9 mouse cellular contexts compared by ENCODE assay signal in the genomic region with DNA sequence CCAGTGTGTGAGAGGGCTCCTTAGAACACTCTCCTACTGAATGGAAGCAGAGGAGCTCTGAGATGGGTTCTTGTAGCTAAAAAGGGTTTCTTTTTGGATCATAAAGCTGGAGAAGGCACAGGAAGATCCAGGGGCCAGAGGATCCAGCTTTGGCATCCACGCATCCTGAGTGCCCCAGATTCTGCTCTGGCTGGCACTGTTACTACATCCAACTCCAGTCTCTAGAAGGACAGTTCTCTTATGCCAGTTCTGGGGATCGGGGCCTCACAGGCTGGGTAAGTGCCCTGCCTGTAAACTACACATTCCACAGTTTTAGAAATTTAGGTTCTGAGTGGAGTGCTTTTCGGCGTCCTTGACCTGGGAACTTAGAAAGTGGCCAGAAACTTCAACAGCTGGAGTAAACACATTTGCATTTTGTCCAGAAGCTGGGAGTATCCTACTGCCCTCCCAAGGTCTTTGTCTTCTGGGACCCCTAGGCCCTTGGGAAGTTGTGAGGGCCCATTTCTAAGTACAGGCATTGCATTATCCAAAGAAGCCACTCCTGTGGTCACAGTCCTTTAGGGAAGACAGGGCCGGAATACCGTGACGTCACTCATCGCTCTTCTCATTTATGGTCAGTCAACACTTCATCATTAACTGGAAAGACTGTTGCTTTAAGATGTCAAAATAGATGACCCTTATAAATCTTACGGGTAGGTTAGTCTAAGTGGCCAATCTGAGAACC. TPM values are rescaled to one million over a fixed set of nuclear protein-coding genes. Genes with fewer than 3 reads are reported as not detected.
DNase-seq lines count a peak whose midpoint lies in the region; ATAC-seq lines count a peak whose summit lies in the region.
"Had no signal": no experiment of that assay in that cellular context is flagged by ENCODE, and none has a peak within 500 bp of the region (broad histone marks: within the 10 kb centered on the region; RNA-seq: fewer than 3 reads in every experiment).

No protein-coding gene starts in this region.

- DNase-seq in hindbrain, embryonic 11.5 days (ENCODE audit: low spot score), result no peak
- no peak for DNase-seq in embryonic facial prominence, embryonic 10.5 days (ENCODE audit: low spot score)
- no peak for DNase-seq in midbrain, embryonic 14.5 days
- DNase-seq in urinary bladder, adult 18-20 months (ENCODE audit: low spot score in 2 of 2), result no peak
- no peak for DNase-seq in layer of hippocampus, adult 9-10 months (ENCODE audit: low spot score)

- no peak overlapping the region for H3K9ac ChIP-seq in hindbrain, embryonic 13.5 days
- no peak overlapping the region for H3K9ac ChIP-seq in hindbrain, embryonic 11.5 days (ENCODE audit: low read depth, low read length)
- no peak overlapping the region for H3K9ac ChIP-seq in hindbrain, embryonic 15.5 days
- H3K9ac ChIP-seq in midbrain, embryonic 14.5 days (replicated peaks; ENCODE audit: low read length), result no peak overlapping the region

- H3K27ac ChIP-seq in hindbrain, embryonic 13.5 days, result peak overlapping the region; percentile 19
- H3K27ac ChIP-seq in hindbrain, embryonic 11.5 days (ENCODE audit: low read depth, low read length), result no peak overlapping the region
- peak overlapping the region; percentile 55 for H3K27ac ChIP-seq in embryonic facial prominence, embryonic 10.5 days (replicated peaks)
- H3K27ac ChIP-seq in hindbrain, embryonic 15.5 days (replicated peaks), result peak overlapping the region; percentile 80
- H3K27ac ChIP-seq in midbrain, embryonic 14.5 days (replicated peaks; ENCODE audit: low read depth, low read length), result peak overlapping the region; percentile 38; the same call in 1 of the 2 replicates

- ATAC-seq in hindbrain, embryonic 13.5 days (ENCODE audit: low FRiP score), result no peak
- ATAC-seq in hindbrain, embryonic 11.5 days (ENCODE audit: low FRiP score), result no peak
- ATAC-seq in hindbrain, embryonic 15.5 days (ENCODE audit: low FRiP score, low read depth), result no peak; the same call in 1 of the 2 replicates
- ATAC-seq in midbrain, embryonic 14.5 days (ENCODE audit: low FRiP score, low TSS enrichment), result no peak

- H3K4me1 ChIP-seq in hindbrain, embryonic 13.5 days (replicated peaks), result peaks cover 23% of the 10 kb centered on the region
- H3K4me1 ChIP-seq in hindbrain, embryonic 11.5 days (replicated peaks; ENCODE audit: control insufficient read depth, insufficient read depth, low read length), result 0 out of 2 replicates have a peak, but pooled peaks cover 3% of the 10 kb centered on the region
- H3K4me1 ChIP-seq in embryonic facial prominence, embryonic 10.5 days, result peaks cover 31% of the 10 kb centered on the region
- H3K4me1 ChIP-seq in hindbrain, embryonic 15.5 days (replicated peaks), result peaks cover 38% of the 10 kb centered on the region
- H3K4me1 ChIP-seq in midbrain, embryonic 14.5 days (ENCODE audit: control insufficient read depth, insufficient read depth, low read length), result peaks cover 8% of the 10 kb centered on the region; the same call in 1 of the 2 replicates

- no peak overlapping the region for H3K4me3 ChIP-seq in hindbrain, embryonic 13.5 days
- no peak overlapping the region for H3K4me3 ChIP-seq in hindbrain, embryonic 11.5 days (ENCODE audit: low read depth, low read length)
- H3K4me3 ChIP-seq in embryonic facial prominence, embryonic 10.5 days, result no peak overlapping the region
- H3K4me3 ChIP-seq in hindbrain, embryonic 15.5 days, result no peak overlapping the region
- no peak overlapping the region for H3K4me3 ChIP-seq in midbrain, embryonic 14.5 days (replicated peaks; ENCODE audit: low read depth, low read length)
- H3K4me3 ChIP-seq: myocyte had no signal

- no peaks in the 10 kb centered on the region for H3K9me3 ChIP-seq in hindbrain, embryonic 13.5 days
- H3K9me3 ChIP-seq in hindbrain, embryonic 11.5 days (ENCODE audit: control insufficient read depth, low read length), result no peaks in the 10 kb centered on the region
- H3K9me3 ChIP-seq in embryonic facial prominence, embryonic 10.5 days, result no peaks in the 10 kb centered on the region
- H3K9me3 ChIP-seq in hindbrain, embryonic 15.5 days, result no peaks in the 10 kb centered on the region
- H3K9me3 ChIP-seq in midbrain, embryonic 14.5 days (ENCODE audit: control insufficient read depth, low read length), result no peaks in the 10 kb centered on the region

- H3K4me2 ChIP-seq in hindbrain, embryonic 13.5 days, result no peak overlapping the region
- no peak overlapping the region for H3K4me2 ChIP-seq in hindbrain, embryonic 11.5 days (replicated peaks; ENCODE audit: low read depth, low read length)
- no peak overlapping the region for H3K4me2 ChIP-seq in hindbrain, embryonic 15.5 days
- no peak overlapping the region for H3K4me2 ChIP-seq in midbrain, embryonic 14.5 days (ENCODE audit: low read length)

- no peaks in the 10 kb centered on the region for H3K27me3 ChIP-seq in hindbrain, embryonic 13.5 days
- no peaks in the 10 kb centered on the region for H3K27me3 ChIP-seq in hindbrain, embryonic 11.5 days (ENCODE audit: control insufficient read depth, insufficient read depth, low read length)
- H3K27me3 ChIP-seq in embryonic facial prominence, embryonic 10.5 days (replicated peaks; ENCODE audit: low read depth, poor library complexity, severe bottlenecking), result no peaks in the 10 kb centered on the region
- no peaks in the 10 kb centered on the region for H3K27me3 ChIP-seq in hindbrain, embryonic 15.5 days
- H3K27me3 ChIP-seq in midbrain, embryonic 14.5 days (ENCODE audit: control insufficient read depth, insufficient read depth, low read length), result no peaks in the 10 kb centered on the region

- 86% methylated on average over 9 of the region's 9 CpGs for WGBS in hindbrain, embryonic 13.5 days
- 93% methylated on average over 9 of the region's 9 CpGs for WGBS in hindbrain, embryonic 11.5 days
- 90% methylated on average over 9 of the region's 9 CpGs for WGBS in embryonic facial prominence, embryonic 10.5 days
- 85% methylated on average over 9 of the region's 9 CpGs for WGBS in hindbrain, embryonic 15.5 days
- 93% methylated on average over 9 of the region's 9 CpGs for WGBS in midbrain, embryonic 14.5 days

- no peaks in the 10 kb centered on the region for H3K36me3 ChIP-seq in hindbrain, embryonic 13.5 days
- H3K36me3 ChIP-seq in hindbrain, embryonic 11.5 days (ENCODE audit: control insufficient read depth, insufficient read depth, low read length), result no peaks in the 10 kb centered on the region
- no peaks in the 10 kb centered on the region for H3K36me3 ChIP-seq in embryonic facial prominence, embryonic 10.5 days (replicated peaks)
- H3K36me3 ChIP-seq in hindbrain, embryonic 15.5 days, result no peaks in the 10 kb centered on the region
- H3K36me3 ChIP-seq in midbrain, embryonic 14.5 days (ENCODE audit: control insufficient read depth, insufficient read depth, low read length), result no peaks in the 10 kb centered on the region

RNA-seq across cellular contexts. Expression of gene D6Ertd527e, which starts 4.1 kb away (rescaled TPM):
- 0.10 and 0.42 TPM in 2 replicates for polyA plus RNA-seq in hindbrain, embryonic 13.5 days (2015; fragmentation: Nextera tagmentation; extraction: Ambion mirVana)
- polyA plus RNA-seq in hindbrain, embryonic 11.5 days (2014; fragmentation: Nextera tagmentation; extraction: Ambion mirVana), result 0.08 TPM in 1 of 2 replicates, not detected in the other
- 0.12 TPM in 1 of 2 replicates, not detected in the other for polyA plus RNA-seq in embryonic facial prominence, embryonic 10.5 days (2016; fragmentation: Nextera tagmentation; extraction: Ambion mirVana)
- polyA plus RNA-seq in hindbrain, embryonic 15.5 days (2015; fragmentation: Nextera tagmentation; extraction: Ambion mirVana), result 0.18 and 0.28 TPM in 2 replicates
- polyA plus RNA-seq in midbrain, embryonic 14.5 days (2014; fragmentation: Nextera tagmentation; extraction: Ambion mirVana), result 0.23 TPM in 1 of 2 replicates, not detected in the other
- polyA plus RNA-seq: liver, adult 2 months had no signal

RNA-seq across cellular contexts. Expression of gene Gfpt1, which starts 57.8 kb away (rescaled TPM):
- polyA plus RNA-seq in hindbrain, embryonic 13.5 days (2015; fragmentation: Nextera tagmentation; extraction: Ambion mirVana), result 19.0 and 22.5 TPM in 2 replicates
- polyA plus RNA-seq in hindbrain, embryonic 11.5 days (2014; fragmentation: Nextera tagmentation; extraction: Ambion mirVana), result 16.9 and 18.1 TPM in 2 replicates
- polyA plus RNA-seq in embryonic facial prominence, embryonic 10.5 days (2016; fragmentation: Nextera tagmentation; extraction: Ambion mirVana), result 17.0 and 17.5 TPM in 2 replicates
- polyA plus RNA-seq in hindbrain, embryonic 15.5 days (2015; fragmentation: Nextera tagmentation; extraction: Ambion mirVana), result 20.2 and 20.5 TPM in 2 replicates
- polyA plus RNA-seq in midbrain, embryonic 14.5 days (2014; fragmentation: Nextera tagmentation; extraction: Ambion mirVana), result 27.3 and 27.8 TPM in 2 replicates
